Mouse (Mus musculus) olfactory bulb, adult 2 months (tissue): ENCODE measurements around the gene Abcg4.

Experiments used
- CTCF ChIP-seq: fragments of 200-500 bp; IDR thresholded peaks from 2 replicates; pipeline ENCODE4 v1.5.1; 2012; ENCODE audit warnings: low read depth, mild to moderate bottlenecking, low read length, moderate library complexity; ENCODE audit not compliant: insufficient read depth
- POLR2A ChIP-seq: fragments of 200-500 bp; IDR thresholded peaks from 2 replicates; pipeline ENCODE4 v1.6.1; 2012; ENCODE audit warnings: mild to moderate bottlenecking, low read depth, low read length, moderate library complexity; ENCODE audit not compliant: insufficient read depth

DNA sequence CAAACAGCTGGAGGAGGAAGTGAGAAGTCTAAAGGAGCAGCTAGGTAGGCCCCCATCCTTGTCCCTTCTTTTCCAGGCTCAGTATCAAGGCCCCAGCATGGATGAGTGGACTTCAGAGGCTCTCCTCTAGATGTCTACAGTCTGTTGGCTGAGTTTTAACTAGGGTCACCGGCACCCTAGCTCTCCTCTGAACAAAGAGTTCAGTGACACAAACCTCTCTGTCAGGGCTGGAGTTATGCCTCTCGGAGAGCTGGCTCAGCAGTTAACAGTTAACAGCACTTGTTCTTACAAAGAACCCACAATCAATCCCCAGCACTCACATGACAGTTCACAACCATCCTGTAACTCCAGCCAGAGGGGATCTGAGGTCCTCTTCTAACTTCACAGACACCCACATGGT is 44.8 kb downstream of the Abcg4 start:
- no peak for TF ChIP-seq POLR2A
- TF ChIP-seq CTCF: no peak
